Mouse (Mus musculus) heart, postnatal 25 days (tissue): ENCODE measurements around the gene Cldn3. TPM values are rescaled to one million over a fixed set of nuclear protein-coding genes. Genes with fewer than 3 reads are reported as not detected.

Experiments
- DNase-seq: peaks from one replicate; pipeline ENCODE4 v3.0.0; 2022; ENCODE audit warnings: low spot score
- intact Hi-C: fragments of 180-260 bp; cut with DNase I; formaldehyde crosslinking; loops from one replicate; pipeline ENCODE4 v1.15.1; 2025
- total RNA-seq, 2 experiments: library from RNA; stranded (reverse); gene quantifications; 2 replicates each; pipeline ENCODE4 v1.2.3; 2021

Cldn3 gene
- total RNA-seq, 2 experiments from 2014 or later: not detected

- no peak for DNase-seq
- intact Hi-C loops: no loop called here
Measured at GRCm38 (mm10) chr5:134998359-134998758, 12.3 kb downstream of the Cldn3 start.

GRCm38 (mm10) chr5:134999797-135000196 lies 13.8 kb downstream of the Cldn3 start:
- DNase-seq: no peak
- intact Hi-C loops: no loop called here

GRCm38 (mm10) chr5:135000751-135001150 lies 14.7 kb downstream of the Cldn3 start:
- intact Hi-C loops: no loop called here
- DNase-seq: no peak

GRCm38 (mm10) chr5:135001309-135001708 lies 15.3 kb downstream of the Cldn3 start:
- DNase-seq: no peak
- intact Hi-C loops: no loop called here

GRCm38 (mm10) chr5:135002151-135002550 lies 16.1 kb downstream of the Cldn3 start:
- intact Hi-C loops: no loop called here

GRCm38 (mm10) chr5:135007802-135008571 lies 22.0 kb downstream of the Cldn3 start:
- DNase-seq: no peak
- intact Hi-C loops: no loop called here

More at GRCm38 (mm10) chr5:135002151-135002550, 16.1 kb downstream of the Cldn3 start:
- DNase-seq: no peak

- peak; percentile 99 for DNase-seq
- intact Hi-C loops: no loop called here
Measured at GRCm38 (mm10) chr5:135008671-135009589, 22.9 kb downstream of the Cldn3 start, which contains the start of gene Abhd11. Gene Abhd11, plus strand, starts transcription at chr5:135009152.

GRCm38 (mm10) chr5:135009590-135010319 lies 23.7 kb downstream of the Cldn3 start:
- DNase-seq: peak; percentile 82
- intact Hi-C loops: loop anchor here (5.0 kb wide), 2 partner anchors 178 to 278 kb away; partner anchors contain the start of gene Baz1b

- no peak for DNase-seq
- intact Hi-C loops: loop anchor here (5.0 kb wide), 2 partner anchors 177 to 277 kb away; partner anchors contain the start of gene Baz1b
Measured at GRCm38 (mm10) chr5:135010320-135010709, 24.3 kb downstream of the Cldn3 start.

- intact Hi-C loops: loop anchor here (5.0 kb wide), 2 partner anchors 176 to 276 kb away; partner anchors contain the start of gene Baz1b
- DNase-seq: no peak
Measured at GRCm38 (mm10) chr5:135010841-135011743, 25.1 kb downstream of the Cldn3 start.

- DNase-seq: no peak
- intact Hi-C loops: loop anchor here (5.0 kb wide), 2 partner anchors 175 to 275 kb away; partner anchors contain the start of gene Baz1b
Measured at GRCm38 (mm10) chr5:135011809-135012613, 26.0 kb downstream of the Cldn3 start.

- intact Hi-C loops: loop anchor here (5.0 kb wide), 2 partner anchors 174 to 274 kb away; partner anchors contain the start of gene Baz1b
- peak; percentile 42 for DNase-seq
Measured at GRCm38 (mm10) chr5:135012671-135013441, 26.8 kb downstream of the Cldn3 start.

GRCm38 (mm10) chr5:135015497-135015896 lies 29.5 kb downstream of the Cldn3 start:
- intact Hi-C loops: loop anchor here (5.0 kb wide), 1 partner anchor 62 kb away; the partner anchor contains the start of gene Vps37d
- DNase-seq: peak; percentile 59

GRCm38 (mm10) chr5:135016224-135016759 lies 30.3 kb downstream of the Cldn3 start:
- intact Hi-C loops: loop anchor here (5.0 kb wide), 1 partner anchor 61 kb away; the partner anchor contains the start of gene Vps37d

GRCm38 (mm10) chr5:135021814-135022213 lies 35.8 kb downstream of the Cldn3 start:
- intact Hi-C loops: loop anchor here (5.0 kb wide), 1 partner anchor 40 kb away; the partner anchor contains the start of genes Bud23 and Dnajc30

More at GRCm38 (mm10) chr5:135016224-135016759, 30.3 kb downstream of the Cldn3 start:
- no peak for DNase-seq

More at GRCm38 (mm10) chr5:135021814-135022213, 35.8 kb downstream of the Cldn3 start:
- DNase-seq: no peak
